Mouse (Mus musculus) neural tube, embryonic 10.5 days (tissue): ENCODE measurements at regions not wholly inside any gene's neighbourhood (a gene's known extent, or its start where the extent isn't known, plus 50 kb on each side); places are given as distances from the start of the nearest gene placed in this dataset.

Experiments
- DNase-seq: peaks from one replicate; pipeline ENCODE4 v3.0.0-alpha.2; 2017; ENCODE audit warnings: low spot score; ENCODE audit errors: extremely low spot score

DNA sequence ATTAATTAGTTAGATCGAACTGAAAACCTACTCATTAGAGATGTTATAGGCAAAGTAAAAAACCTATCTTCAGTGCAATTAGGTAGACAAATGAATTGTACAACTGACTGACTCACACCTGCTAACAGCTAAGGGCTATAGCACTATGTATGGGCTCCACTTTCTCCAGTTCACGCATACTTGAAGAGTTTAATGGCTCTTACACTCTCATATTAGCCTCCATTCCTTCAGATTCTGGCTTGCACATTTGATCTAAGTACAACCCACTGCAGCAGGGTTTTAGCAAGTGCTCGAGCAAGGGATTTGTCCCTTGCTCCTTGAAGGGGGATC lies 257.1 kb downstream of the Lmo4 start:
- DNase-seq: no peak

DNA sequence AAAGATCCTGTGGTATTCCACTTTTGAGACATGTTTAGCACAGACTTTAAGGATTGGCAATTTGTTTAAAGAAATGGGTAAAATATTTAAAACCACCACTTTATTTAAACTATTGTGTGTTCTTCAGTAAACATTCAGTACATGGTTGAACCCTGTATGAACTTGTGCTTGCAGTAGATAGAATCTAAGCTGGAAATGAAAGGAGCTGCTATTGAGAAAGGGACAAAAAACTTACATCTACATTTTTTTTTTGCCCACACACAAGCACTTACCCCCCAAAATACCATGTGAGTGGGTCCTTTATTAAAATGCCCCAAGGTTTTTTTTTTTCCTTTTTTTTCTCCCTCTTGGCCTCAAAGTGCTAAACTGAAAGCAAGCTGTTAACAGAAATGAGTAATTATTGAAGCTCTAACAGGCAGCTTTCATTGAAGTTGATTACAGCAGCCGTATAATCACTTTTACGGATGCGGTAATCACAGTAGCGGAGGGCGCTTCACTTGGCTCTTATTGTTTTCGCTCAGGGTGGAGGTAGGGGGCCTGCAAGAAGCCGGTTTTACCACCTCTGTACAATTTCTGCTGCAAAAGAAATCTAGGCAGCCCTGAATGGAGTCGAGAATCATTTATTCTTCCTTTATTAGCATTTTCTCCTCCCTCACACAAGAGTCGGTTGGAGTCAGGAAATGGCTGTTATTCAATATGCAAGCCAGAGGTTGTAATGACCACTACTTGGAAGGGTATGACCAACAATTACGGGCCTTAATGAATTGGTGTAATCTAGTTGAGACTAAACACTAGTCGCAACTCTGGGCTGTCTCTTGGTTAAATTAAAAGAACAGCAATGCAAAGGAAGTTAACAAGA lies 257.7 kb downstream of the Lmo4 start:
- DNase-seq: no peak

DNA sequence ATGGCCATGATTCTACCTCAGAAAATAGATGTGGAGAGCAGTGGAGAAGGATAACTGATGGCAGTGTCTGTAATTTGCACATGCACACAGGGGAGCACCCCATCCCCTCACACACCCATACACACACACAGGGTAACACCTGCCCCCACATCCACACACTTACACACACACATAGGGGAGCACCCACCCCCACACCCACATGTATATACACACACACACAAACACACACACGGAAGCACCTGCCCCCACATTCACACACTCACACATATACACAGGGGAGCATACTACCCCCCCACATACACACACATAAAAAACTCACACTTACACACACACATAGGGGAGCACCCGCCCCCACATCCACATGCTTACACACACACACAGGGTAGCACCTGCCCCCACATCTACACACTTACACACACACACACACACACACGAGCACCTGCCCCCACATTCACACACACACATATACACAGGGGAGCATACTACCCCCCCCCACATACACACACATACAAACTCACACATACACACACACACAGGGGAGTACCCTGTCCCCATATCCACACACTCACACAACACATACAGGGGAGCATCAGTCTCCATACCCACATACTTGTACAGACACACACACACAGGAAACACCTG lies 265.8 kb downstream of the Lmo4 start:
- no peak for DNase-seq

DNA sequence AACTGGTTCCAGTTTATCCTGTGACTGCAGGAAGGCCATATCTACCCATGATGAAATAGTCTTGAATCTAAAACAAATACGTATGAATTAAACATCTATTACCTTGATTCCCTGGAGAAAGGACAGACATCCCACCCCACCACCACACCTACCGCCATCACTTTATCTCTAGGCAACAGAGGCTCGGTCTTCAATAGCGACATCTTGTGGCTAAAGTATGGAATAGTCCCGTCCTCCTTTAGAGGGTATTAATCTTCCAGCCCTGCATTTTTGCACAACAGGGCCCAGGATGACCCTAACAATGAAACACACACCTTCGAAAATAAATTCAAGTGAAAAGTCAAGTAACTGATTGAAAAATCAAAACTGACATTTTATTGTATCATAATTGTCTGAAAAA lies 279.7 kb downstream of the Lmo4 start:
- no peak for DNase-seq

DNA sequence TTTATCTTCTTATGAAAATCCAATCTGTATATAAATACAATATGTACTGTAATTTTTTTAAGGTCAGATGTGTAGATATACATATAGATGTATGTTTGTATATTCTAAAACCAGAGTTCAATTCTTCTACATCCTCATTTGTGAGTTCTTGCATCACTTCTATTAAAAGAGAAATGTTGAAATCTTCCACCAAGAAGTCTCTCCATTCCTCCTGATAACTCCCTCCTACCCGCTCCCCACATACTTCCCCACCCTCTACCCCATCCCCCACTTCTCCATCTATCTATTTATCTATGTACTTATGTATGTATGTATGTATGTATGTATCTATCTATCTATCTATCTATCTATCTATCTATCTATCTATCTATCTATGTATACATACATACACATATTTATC lies 285.3 kb downstream of the Lmo4 start:
- DNase-seq: no peak

DNA sequence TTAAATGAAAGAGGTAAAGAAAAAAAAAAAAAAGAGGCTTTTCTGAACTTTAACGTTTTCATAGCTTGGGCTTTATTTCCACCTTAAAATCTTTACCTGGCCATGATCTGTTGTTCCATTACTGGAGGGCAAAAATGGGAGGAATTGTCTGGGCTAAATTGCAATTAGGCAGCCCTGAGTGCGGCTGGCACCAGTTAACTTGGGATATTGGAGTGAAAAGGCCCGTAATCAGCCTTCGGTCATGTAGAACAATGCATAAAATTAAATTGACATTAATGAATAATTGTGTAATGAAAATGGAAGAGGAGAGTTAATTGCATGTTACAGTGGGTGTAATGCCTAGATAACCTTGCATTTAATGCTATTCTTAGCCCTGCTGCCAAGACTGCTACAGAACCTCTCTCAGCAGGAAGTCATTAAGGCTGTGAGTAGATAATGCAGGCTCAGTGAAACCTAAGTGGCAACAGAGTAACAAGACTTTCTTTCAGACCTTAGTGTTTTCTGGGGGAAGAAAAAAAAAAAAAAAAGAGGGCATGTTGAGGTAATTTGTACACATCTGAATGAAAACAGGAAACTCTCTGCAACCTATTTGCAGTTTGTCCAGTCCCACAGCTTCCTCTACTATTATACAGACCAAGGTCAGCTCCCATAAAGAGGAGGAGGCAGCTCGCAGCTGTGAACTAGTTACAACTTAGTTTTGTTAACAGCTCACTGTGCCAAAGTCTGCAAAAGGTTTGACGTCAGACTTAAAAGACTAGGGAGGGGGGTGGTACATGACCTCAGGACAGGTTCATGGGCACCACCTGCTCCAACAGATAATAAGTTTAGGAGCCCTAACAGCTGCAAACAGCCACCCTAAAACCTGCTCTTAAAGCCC lies 290.4 kb downstream of the Lmo4 start:
- no peak for DNase-seq

DNA sequence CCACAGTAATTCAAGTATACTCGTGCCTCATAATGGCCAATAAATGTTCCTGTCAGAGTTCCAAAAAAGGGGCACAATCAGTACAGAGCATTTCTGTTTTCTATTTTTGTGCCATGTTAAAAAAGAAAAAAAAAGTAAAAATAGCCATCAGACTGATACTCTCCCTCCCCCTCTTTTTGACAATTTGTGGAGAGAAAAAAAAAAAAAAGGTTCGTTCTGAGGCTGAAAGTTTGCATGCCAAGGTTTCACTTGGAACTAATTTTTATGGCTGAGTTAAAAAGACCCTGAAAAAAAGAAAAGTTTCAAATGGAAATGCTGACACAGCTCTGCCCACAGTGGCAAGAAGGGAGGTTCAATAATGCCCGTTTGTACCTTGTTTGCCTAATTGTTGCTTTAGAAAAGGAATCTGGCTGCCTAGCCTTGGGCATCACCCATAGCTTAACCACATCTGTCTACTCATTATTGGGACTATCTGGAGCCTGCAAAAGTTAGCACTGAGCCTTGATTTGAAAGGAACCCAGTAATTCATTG lies 291.9 kb downstream of the Lmo4 start:
- no peak for DNase-seq

DNA sequence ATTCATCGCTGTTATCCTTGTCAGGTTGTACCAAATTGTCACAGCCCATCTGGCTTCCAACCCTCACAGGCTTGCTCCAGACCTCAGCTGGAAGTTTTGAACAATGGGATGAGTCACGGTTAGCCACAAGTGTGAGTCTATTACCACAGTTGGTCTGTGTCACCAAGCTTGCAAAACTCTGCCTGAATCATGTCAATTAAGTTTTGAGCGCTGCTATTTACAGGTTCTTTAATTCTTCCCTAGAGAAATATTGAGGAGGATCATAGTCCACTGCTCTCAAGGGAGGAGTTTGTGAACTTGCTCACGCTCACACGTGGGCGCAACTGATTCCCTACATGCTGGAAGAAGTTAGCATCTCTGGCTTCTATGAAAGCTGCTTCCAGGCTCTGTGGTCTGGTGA lies 292.6 kb downstream of the Lmo4 start:
- no peak for DNase-seq

DNA sequence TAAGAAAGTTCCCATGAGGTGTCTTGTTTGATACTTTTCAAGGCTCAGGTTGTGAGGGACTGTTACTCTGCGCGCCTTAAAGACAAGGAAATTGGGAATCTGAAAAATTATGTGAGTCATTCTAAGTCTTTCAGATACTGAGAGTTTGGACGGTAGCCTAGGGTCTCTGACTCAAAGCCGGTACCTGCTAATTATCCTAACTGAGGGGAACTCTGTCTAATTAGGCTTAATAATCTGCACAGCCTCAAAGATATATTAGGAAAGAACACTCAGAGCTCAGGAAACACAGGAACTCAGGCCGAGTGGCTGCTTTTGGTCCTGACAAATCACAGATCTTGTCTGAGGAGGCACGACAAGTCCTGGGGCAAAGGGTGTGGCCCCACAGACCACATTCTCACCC lies 295.7 kb downstream of the Lmo4 start:
- DNase-seq: no peak

DNA sequence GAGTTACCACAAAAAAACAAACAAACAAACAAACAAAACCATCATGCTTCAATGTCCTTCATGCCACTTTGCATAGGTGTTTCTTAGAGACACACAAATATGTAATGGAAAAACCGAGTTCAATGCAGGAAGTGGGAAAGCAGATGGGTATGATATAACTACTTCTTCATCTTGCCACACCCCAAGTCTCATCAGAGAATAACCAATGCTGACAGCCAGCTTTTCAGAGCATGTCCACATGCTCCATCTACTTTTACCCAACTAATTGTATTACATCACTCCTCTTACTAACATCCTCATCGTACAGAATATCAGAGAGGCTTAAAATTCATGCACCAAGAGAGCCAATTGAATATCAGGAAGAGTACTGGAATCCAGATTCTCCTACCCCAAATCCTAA lies 301.6 kb downstream of the Lmo4 start:
- no peak for DNase-seq

DNA sequence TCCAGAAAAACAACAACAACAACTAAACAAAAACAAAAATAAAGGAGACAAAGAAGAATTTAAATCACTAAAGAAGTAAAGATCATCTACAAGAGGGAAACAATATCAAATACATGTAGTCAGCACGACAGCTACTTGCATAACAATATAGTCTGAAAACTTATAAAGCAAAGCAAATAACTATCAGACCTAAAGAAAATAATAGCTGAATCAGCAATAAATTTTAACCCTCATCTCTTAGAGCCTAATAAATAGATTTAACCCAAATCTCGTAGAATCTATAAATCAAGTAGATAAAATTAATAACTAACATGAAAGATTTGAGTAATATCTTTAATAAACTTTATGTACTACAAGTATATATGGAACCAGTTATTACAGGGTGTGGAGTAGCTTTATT lies 324.2 kb downstream of the Lmo4 start:
- DNase-seq: no peak

DNA sequence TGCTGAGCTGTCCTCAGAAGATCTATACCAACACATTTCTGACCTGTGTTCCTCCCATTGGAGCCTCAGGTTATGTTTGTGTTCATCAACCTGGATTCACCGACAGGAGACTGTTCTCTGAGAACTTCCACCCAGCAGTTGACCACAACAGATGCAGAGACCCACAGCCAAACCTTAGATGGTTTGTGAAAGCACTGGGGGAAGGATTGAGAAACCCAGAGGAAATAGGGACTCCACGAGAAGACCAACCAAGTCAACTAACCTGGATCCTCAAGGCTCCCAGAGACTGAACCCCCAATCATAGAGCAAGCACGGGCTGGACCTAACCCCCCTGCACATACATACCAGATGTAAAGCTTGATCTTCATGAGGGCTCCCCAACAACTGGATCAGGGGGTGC lies 331.1 kb downstream of the Lmo4 start:
- DNase-seq: no peak

DNA sequence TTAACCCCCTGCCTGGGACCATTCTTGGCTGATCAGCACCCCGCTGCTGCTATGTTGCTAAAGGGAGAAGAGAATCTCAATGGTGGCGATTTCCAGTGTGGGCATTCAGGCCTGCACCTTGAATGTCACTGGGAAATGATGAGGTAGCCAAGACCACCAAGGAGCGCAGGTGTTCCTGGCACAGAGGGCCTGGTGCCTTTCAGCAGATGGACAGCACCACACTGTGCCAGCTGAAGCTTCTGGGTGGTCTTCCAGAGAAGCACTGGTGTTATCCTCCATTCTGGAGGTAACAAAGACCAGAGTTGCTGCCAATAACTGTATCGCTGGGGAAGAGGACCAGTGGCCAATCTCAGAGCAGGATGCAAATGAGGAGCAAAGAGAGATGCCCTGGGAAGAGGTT lies 338.5 kb downstream of the Lmo4 start:
- no peak for DNase-seq

DNA sequence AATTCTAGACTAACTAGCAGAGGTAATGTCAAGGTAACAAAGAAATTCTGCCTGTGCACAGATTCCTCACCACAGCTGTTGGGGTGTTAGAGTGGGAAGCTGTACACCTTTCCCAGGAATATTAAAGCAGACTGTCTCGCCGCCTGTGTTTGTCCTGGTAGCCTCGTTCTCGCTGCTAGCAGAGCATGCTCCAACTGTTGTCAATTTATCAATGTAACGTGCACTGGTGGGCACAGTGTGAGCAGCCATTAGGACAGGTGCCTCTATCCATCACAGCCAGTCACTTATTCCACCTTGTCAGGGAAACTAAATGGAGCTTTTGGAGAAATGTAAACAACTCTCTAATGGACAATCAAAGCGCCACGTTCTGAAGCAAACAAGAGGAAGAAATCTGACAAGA lies 339.4 kb downstream of the Lmo4 start:
- no peak for DNase-seq

DNA sequence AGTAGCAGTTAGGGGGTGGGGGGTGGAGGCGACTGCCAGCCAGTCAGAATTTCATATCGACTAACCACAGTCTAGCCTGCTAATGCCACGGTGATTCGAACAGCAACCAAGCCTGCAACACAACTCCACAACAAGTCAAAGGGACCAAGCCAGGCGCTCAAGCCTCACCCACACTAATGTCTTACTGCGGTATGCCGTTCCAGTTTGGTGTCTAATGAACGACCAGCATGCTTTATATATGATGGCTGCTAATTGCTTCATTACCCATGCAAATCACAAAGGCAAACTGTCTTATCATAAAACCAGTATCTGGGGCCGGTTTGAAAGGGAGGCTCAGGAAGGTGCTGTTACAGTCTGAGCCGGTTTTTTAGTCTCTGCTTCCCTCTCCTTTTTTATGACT lies 340.5 kb downstream of the Lmo4 start:
- no peak for DNase-seq

DNA sequence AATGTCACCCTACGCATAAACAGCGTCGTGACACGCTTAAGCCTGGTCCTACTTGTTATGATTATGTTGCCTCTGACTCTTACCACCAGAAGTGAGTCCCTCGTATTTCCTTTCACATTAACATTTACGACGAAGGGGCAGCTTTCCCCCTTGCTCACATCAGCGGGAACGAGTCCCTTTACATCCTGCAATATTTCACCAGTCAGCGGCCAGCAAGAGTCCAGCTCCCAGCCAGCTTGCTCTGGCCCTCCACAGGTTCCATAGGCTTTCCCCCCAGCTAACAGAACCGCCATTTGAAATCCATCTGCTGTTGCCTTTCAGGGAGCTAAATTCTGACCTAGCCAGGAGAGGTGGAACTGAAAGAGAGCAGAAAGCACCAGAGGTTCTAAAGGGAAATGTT lies 342.5 kb downstream of the Lmo4 start:
- DNase-seq: no peak

DNA sequence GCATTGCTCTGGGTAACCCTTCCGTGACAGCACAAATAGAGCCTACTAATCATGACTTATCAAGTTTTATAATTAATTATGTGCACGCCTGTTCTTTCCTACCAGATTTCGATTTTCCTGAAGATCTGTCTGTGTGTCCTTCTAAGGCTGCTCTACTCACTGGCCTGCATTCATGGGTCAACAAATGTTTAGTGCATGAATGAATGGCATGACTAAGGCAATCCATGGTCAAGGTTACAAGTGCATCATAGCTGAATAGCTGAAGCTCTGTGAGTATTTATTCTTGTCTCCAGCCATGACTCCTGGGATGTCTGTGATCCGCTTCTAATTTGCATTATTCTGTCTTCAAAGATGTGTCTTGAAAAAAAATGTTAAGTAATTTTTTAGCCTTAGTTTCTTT lies 343.2 kb downstream of the Lmo4 start:
- no peak for DNase-seq

DNA sequence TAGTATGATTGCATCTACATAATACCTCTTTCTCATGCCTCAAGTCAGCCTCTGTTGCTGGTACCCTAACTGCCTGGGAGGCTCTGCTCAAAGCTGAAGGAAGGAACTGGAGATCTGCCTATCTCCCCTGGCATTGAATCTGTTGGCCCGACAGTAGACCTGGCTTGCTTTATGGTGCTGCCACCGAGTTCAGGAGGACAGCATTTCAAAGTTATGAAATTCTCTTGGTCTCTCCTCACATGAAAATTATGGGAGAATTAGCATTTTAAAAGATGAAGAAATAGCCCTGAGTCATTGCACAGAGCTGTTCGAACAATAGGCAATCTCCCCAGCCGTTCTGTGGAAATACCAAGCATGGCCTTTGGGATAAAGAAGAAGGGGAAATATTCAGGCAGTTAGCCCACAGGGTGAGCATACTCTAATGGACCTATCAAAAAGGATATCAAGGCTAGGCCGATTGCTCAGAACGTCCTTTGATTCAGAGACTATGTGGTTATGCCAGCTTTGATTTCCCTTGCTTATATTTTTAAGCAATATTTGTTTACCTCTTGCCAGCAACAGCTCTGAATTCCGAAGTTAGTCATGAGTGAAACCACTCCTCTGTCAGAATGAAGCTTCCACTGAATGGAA lies 369.3 kb downstream of the Lmo4 start:
- DNase-seq: no peak

DNA sequence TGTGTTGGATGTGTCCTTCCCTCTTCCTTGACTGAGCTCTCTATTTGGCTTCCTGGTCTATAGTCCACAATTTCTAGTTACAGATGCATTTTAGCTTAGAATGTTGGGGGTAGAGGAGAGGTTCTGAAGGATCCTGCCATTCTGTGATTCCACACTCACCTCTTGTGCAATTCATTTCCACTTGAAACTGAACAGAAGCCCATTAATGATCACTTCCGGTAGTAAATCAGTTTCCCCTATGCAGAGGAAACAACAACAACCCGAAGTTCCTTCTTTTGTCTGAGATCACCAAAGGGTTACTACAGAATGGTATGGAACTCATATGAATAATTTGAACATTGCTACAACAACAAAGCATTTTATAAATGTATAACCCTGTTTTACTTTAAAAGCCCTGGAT lies 370.3 kb downstream of the Lmo4 start:
- DNase-seq: no peak

DNA sequence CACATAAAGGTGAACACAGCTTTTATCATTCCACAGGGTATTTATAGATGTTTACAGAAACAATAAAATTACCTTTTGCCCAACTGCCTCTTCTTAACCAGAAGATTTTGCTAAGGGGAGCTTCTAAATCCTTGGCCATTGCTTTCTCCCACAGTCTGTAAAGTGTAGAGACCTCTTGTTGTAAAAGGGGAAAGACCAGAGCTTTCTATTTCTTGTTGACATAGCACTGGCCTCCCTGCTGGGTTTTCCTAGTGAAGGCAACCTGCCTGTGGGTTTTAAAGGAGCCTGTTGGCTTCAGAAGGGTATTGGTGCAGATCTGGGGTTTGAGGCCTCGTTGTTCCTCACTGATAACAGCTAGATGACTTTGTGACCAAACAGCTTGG lies 381.6 kb downstream of the Lmo4 start:
- no peak for DNase-seq

DNA sequence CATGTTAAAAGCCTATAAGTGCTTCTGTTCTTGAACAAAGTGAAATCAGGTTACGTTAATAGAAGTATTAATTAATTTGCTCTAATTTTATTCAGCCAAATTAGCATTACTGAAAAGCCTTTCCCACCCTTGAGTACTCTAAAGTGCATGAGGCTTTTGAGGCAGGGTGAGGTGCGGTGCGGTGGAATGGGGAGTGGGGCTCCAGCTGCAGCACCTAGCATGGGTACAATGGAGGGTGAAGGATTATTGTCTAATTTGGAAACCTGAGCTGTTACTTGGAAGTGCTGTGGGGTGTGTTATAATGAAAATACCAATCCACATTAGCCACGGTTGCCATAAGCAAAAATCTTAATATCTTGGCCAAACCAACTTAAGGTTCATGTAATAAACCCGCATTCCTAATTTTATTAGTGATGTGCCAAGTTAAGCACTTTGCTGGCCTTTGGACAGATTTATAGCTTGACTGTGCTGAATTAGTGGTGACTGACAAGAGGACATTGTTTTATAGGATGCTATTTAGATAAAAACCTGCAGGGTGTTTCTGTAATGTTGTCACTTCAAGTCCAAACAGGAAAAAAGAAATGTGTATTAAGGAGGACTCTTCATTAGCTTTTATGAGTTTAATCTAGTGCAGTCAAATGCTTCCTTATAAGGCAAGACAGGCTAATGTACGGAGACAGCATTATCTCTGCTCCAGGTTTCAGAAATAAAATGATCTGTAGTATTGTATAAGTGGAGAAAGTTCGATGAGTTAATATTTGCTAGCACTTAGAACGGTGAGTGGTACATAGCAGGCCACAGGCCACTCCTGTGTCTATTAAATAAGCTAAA lies 382.2 kb downstream of the Lmo4 start:
- no peak for DNase-seq
